Mouse (Mus musculus) CH12.LX (cell line): ENCODE data around the gene Hist1h4b.
"Not testable (repeated sequence)": the region's sequence is repeated elsewhere in the genome, so short reads cannot be mapped to it uniquely, and the experiment has no call there.

ENCODE experiments used
- CHD2 ChIP-seq: IDR thresholded peaks from 2 replicates; pipeline ENCODE4 v1.6.1; 2011; ENCODE audit warnings: low read length, improper control_type of control experiment
- CTCF ChIP-seq, 2 experiments: IDR thresholded peaks in 1 of 2; conservative IDR thresholded peaks in 1 of 2; 2 replicates each; pipeline ENCODE4 v1.5.1; 2011 to 2012; ENCODE audit warnings: low read depth in 2 of 2, low read length in 2 of 2, improper control_type of control experiment in 1 of 2, inconsistent platforms in 1 of 2, mild to moderate bottlenecking in 1 of 2, moderate library complexity in 1 of 2
- E2F4 ChIP-seq: IDR thresholded peaks from 2 replicates; pipeline ENCODE4 v1.6.1; 2011; ENCODE audit warnings: low read depth, low read length, improper control_type of control experiment; ENCODE audit not compliant: insufficient replicate concordance
- EP300 ChIP-seq: IDR thresholded peaks from 2 replicates; pipeline ENCODE4 v1.6.1; 2011; ENCODE audit warnings: low read length, improper control_type of control experiment
- HCFC1 ChIP-seq: IDR thresholded peaks from 2 replicates; pipeline ENCODE4 v1.6.1; 2012; ENCODE audit warnings: low read depth, mild to moderate bottlenecking, inconsistent platforms, low read length, improper control_type of control experiment
- MAFK ChIP-seq: IDR thresholded peaks from 2 replicates; pipeline ENCODE4 v1.6.1; 2011; ENCODE audit warnings: low read length, improper control_type of control experiment; ENCODE audit not compliant: insufficient replicate concordance
- NELFE ChIP-seq: IDR thresholded peaks from 2 replicates; pipeline ENCODE4 v1.6.1; 2011; ENCODE audit warnings: low read depth, low read length, improper control_type of control experiment
- POLR2A ChIP-seq: IDR thresholded peaks from 2 replicates; pipeline ENCODE4 v1.6.1; 2011; ENCODE audit warnings: low read depth, mild to moderate bottlenecking, improper control_type of control experiment, low read length
- TBP ChIP-seq: conservative IDR thresholded peaks from 2 replicates; pipeline ENCODE4 v1.6.1; 2011; ENCODE audit warnings: low read depth, low read length, improper control_type of control experiment
- USF2 ChIP-seq: conservative IDR thresholded peaks from 2 replicates; pipeline ENCODE4 v1.6.1; 2011; ENCODE audit warnings: low read depth, low read length, improper control_type of control experiment
- ZMIZ1 ChIP-seq: IDR thresholded peaks from 2 replicates; pipeline ENCODE4 v1.6.1; 2012; ENCODE audit warnings: low read depth, mild to moderate bottlenecking, inconsistent platforms, low read length, improper control_type of control experiment

- peak; percentile 99 for TF ChIP-seq ZMIZ1
- not testable (repeated sequence) for TF ChIP-seq E2F4; CTCF (conservative IDR thresholded peaks at IDR 0.05 in 1 of 2, IDR thresholded peaks at IDR 0.05 in 1 of 2; ENCODE audit: low read depth in 2 of 2, low read length in 2 of 2); EP300; USF2; MAFK
- peak; percentile 99 for TF ChIP-seq TBP
- TF ChIP-seq POLR2A = peak; percentile 97
- peak; percentile 99 for TF ChIP-seq NELFE
- peak; percentile 63 for TF ChIP-seq HCFC1
- peak; percentile 93 for TF ChIP-seq CHD2
Observed at GRCm38 (mm10) chr13:23746201-23747080, 10.4 kb upstream of the Hist1h4b start, which contains the start of gene Hist1h2bb.
